Mouse (Mus musculus): ENCODE measurements around the gene Nedd1.

Gene Nedd1
- long read RNA-seq, experiment 1, partial matches to known transcripts = 4 of 5 reads
- long read RNA-seq, experiment 1, other reads (novel, unspliced or antisense) = 0 of 5 reads
- long read RNA-seq, experiment 2, transcript Nedd1-201 (15 exons, 3,534 nt) = major isoform, 5 of 16 reads
- long read RNA-seq, experiment 2, partial matches to known transcripts = 10 of 16 reads
- long read RNA-seq, experiment 2, other reads (novel, unspliced or antisense) = 1 of 16 reads

- intact Hi-C loops (cut with DNase I) = loop anchor here (10.0 kb wide), 1 partner anchor 293 kb away; no protein-coding TSS in a partner anchor
These were observed at the start of gene Nedd1 for GRCm38 (mm10) chr10:92721771-92722619. TSS of gene Nedd1 (minus strand) at chr10:92722420.

- intact Hi-C loops (cut with DNase I) = no loop called here
These were observed 32.1 kb upstream of the Nedd1 start for GRCm38 (mm10) chr10:92754359-92754758.

DNA sequence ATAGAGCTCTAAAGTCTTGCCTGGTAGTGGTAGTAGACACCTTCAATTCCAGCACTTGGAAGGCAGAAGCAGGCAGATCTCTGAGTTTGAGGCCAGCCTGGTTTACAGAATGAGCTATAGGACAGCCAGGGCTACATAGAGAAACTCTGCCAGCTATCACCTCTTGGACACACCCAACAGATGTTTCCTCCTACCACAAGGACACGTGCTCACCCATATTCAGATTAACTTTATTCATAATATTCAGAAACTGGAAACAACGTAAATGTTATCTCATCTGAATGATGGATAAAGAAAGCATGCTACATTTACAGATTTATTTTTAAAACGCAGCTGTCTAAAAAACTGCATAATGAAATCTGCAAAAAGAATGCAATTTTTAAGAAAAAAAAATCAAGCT, 8.1 kb upstream of the Nedd1 start:
- intact Hi-C loops (cut with DNase I) = no loop called here

DNA sequence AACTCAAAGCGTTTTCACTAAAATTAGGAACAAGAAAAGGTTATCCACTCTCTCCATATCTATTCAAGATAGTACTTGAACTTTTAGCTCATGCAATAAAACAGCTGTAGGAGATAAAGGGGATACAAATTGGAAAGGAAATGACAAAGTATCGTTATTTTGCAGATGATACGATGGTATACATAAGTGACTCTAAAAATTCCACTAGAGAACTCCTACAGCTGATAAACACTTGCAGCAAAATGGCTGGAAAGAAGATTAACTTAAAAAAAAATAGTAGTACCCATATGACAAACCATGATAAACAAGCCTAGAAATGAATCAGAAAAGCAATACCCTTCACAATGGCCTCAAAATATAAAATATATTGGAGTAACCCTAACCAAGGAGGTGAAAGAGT, 6.5 kb upstream of the Nedd1 start:
- intact Hi-C loops (cut with DNase I) = loop anchor here (10.0 kb wide), 1 partner anchor 286 kb away; no protein-coding TSS in a partner anchor

GRCm38 (mm10) chr10:92722620-92722988, 384 bp upstream of the Nedd1 start:
- intact Hi-C loops (cut with DNase I) = loop anchor here (10.0 kb wide), 1 partner anchor 292 kb away; no protein-coding TSS in a partner anchor

DNA sequence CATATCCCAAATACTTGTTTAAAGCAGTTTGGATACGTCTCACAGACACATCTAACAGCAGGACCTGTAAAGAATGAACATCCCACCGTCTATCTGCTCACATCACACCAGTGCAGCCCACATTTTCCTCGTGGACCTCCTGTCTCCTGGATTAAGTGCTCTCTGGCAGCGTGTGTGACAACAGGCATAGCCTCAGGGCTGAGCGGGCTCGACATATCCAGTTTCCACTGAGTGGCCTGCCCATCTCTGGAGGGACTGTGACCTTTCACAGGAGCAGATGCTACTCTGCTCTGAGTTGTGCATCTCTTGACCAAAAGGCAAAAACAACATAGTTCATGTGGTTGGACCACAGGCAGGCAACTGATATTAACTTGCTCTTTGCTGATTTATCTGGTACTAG, 23.2 kb downstream of the Nedd1 start:
- intact Hi-C loops (cut with DNase I) = no loop called here

DNA sequence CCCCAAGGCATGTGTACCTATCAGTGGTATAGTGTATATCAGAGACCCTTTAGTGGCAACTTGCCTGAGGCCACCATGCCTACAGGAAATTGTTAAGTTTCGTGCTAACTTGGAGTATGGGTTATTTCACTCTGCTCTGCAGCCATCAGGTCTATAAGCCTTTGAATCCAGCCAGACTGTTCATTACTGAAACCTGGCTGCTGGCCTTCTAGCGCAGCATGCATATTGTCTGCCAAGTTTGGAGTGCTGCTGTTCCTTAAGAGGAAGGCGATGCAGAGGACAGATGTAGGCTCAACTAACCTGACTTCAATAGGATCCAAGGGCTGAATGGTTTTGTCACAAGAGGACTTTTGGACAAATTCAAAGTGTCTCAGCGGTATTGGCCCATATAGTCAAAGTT, 47.2 kb downstream of the Nedd1 start:
- intact Hi-C loops (cut with DNase I) = no loop called here

GRCm38 (mm10) chr10:92671906-92672305, 50.3 kb downstream of the Nedd1 start:
- intact Hi-C loops (cut with DNase I) = no loop called here

GRCm38 (mm10) chr10:92665287-92665686, 56.9 kb downstream of the Nedd1 start:
- intact Hi-C loops (cut with DNase I) = no loop called here

GRCm38 (mm10) chr10:92653266-92653665, 69.0 kb downstream of the Nedd1 start:
- intact Hi-C loops (cut with DNase I) = loop anchor here (5.0 to 10.0 kb wide), 3 partner anchors 362 to 1356 kb away; no protein-coding TSS in a partner anchor

- intact Hi-C loops (cut with DNase I) = loop anchor here (1.0 to 10.0 kb wide), 4 partner anchors 344 to 1355 kb away; no protein-coding TSS in a partner anchor
These were observed 69.8 kb downstream of the Nedd1 start for GRCm38 (mm10) chr10:92652399-92652920.

DNA sequence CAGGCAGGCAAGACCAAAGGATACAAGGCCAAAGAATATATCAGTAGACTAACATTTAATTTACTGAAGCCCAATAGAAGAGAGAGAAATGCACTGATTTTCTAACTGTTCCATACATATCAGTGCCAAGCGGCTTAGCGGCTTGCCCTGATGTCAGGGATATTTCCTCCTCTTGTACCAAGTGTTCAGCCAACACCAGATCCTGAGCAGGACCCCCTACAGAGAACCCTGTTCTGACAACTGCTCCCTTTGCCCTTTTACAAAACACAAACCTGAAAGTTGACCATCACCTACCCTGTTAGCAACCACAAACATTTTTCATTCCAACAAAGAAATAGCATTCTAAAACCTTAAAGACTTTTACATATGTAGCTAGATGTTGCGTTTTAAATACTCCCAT, 71.0 kb downstream of the Nedd1 start:
- intact Hi-C loops (cut with DNase I) = loop anchor here (5.0 to 10.0 kb wide), 3 partner anchors 364 to 1354 kb away; no protein-coding TSS in a partner anchor

GRCm38 (mm10) chr10:92649096-92649495, 73.1 kb downstream of the Nedd1 start:
- intact Hi-C loops (cut with DNase I) = no loop called here

DNA sequence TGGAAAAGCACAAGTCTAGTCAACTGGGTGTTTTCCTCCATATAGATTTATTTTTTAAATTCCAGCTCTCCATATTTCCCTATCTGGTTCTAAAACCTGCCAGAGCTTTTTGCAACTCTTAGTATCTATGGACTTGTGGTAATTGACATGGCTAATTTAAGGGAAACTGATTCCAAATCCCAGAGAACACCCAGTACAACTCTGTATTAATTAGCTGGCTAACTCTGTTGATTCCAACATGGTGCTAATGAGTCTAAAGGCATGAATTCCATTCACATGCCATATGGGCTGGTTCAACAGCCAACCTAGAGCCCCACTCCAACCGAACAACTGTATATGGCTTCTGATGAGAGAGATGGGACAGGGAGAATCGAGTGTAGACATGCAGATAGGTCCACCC, 74.5 kb downstream of the Nedd1 start:
- intact Hi-C loops (cut with DNase I) = no loop called here

- intact Hi-C loops (cut with DNase I) = no loop called here
These were observed 78.2 kb downstream of the Nedd1 start for GRCm38 (mm10) chr10:92643995-92644394.

DNA sequence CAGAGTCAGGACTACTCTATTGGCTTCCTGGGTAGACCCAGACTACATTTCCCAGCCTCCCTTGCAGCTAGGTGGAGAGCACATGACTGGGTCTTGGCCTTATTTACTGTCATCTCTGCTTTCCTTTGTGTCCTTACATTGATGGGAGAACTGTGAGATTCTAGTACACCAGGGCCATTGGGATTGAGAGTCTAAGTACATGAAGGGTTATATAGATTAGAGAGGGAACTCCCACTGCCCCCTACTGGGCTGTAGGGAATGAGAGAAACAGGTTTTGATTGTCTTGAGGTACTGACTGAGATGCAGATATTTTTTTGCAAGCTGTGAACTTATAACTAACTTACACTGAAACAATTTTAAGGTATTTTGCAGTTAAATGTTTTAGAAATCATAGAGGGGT, 81.2 kb downstream of the Nedd1 start:
- intact Hi-C loops (cut with DNase I) = no loop called here

Data from adrenal gland (tissue).